Comparison of ENCODE assay signal across 8 mouse cellular contexts in genomic region chr8:84732996-84733395, GRCm38 (mm10). TPM values are rescaled to one million over a fixed set of nuclear protein-coding genes. Genes with fewer than 3 reads are reported as not detected.
A peak's percentile ranks its signal among the peaks of the same experiment; 100 is the strongest.
DNase-seq lines count a peak whose midpoint lies in the region; ATAC-seq and TF ChIP-seq lines count a peak whose summit lies in the region.

No protein-coding gene starts in this region.

- H3K27ac ChIP-seq in liver, embryonic 12.5 days, result peak overlapping the region; percentile 99
- no peak overlapping the region for H3K27ac ChIP-seq in liver, postnatal 0 days (ENCODE audit: low read depth)
- peak overlapping the region; percentile 90 for H3K27ac ChIP-seq in hindbrain, embryonic 13.5 days
- H3K27ac ChIP-seq in midbrain, embryonic 15.5 days, result peak overlapping the region; percentile 76; the same call in 1 of the 2 replicates

- TF ChIP-seq EP300 in liver, postnatal 0 days (IDR thresholded peaks at IDR 0.05; ENCODE audit: low read depth), result no peak

- no peaks in the 10 kb centered on the region for H3K9me3 ChIP-seq in liver, embryonic 12.5 days (replicated peaks)
- H3K9me3 ChIP-seq in liver, postnatal 0 days (ENCODE audit: low read length), result no peaks in the 10 kb centered on the region
- H3K9me3 ChIP-seq in hindbrain, embryonic 13.5 days, result no peaks in the 10 kb centered on the region
- no peaks in the 10 kb centered on the region for H3K9me3 ChIP-seq in midbrain, embryonic 15.5 days

- H3K4me2 ChIP-seq in liver, embryonic 12.5 days, result no peak overlapping the region
- H3K4me2 ChIP-seq in liver, postnatal 0 days (ENCODE audit: low read depth, low read length), result no peak overlapping the region
- no peak overlapping the region for H3K4me2 ChIP-seq in hindbrain, embryonic 13.5 days
- no peak overlapping the region for H3K4me2 ChIP-seq in midbrain, embryonic 15.5 days

- 66% methylated on average over 6 of the region's 6 CpGs for WGBS in liver, embryonic 12.5 days (ENCODE audit: insufficient replicate concordance)
- WGBS in liver, postnatal 0 days (ENCODE audit: insufficient replicate concordance), result 67% methylated on average over 6 of the region's 6 CpGs
- WGBS in hindbrain, embryonic 13.5 days, result 50% methylated on average over 6 of the region's 6 CpGs
- whole genome bisulfite sequencing in midbrain, embryonic 15.5 days, result 54% methylated on average over 6 of the region's 6 CpGs

- no peak overlapping the region for H3K4me3 ChIP-seq in liver, embryonic 12.5 days
- H3K4me3 ChIP-seq in liver, postnatal 0 days (ENCODE audit: low read depth, low read length), result no peak overlapping the region
- H3K4me3 ChIP-seq in hindbrain, embryonic 13.5 days, result no peak overlapping the region
- no peak overlapping the region for H3K4me3 ChIP-seq in midbrain, embryonic 15.5 days

- no peak overlapping the region for H3K9ac ChIP-seq in liver, embryonic 12.5 days
- H3K9ac ChIP-seq in liver, postnatal 0 days (replicated peaks), result no peak overlapping the region
- peak overlapping the region; percentile 39; the same call in 1 of the 2 replicates for H3K9ac ChIP-seq in hindbrain, embryonic 13.5 days
- H3K9ac ChIP-seq in midbrain, embryonic 15.5 days, result no peak overlapping the region

- H3K4me1 ChIP-seq in liver, embryonic 12.5 days, result peaks cover 82% of the 10 kb centered on the region
- H3K4me1 ChIP-seq in liver, postnatal 0 days (ENCODE audit: insufficient read depth), result peaks cover 46% of the 10 kb centered on the region
- peaks cover 90% of the 10 kb centered on the region for H3K4me1 ChIP-seq in hindbrain, embryonic 13.5 days (replicated peaks)
- H3K4me1 ChIP-seq in midbrain, embryonic 15.5 days, result peaks cover 49% of the 10 kb centered on the region

- TF ChIP-seq CTCF in liver, postnatal 0 days (IDR thresholded peaks at IDR 0.05; ENCODE audit: low read depth), result no peak

- ATAC-seq in liver, embryonic 12.5 days, result no peak
- ATAC-seq in liver, postnatal 0 days, result no peak
- ATAC-seq in hindbrain, embryonic 13.5 days (ENCODE audit: low FRiP score), result no peak
- ATAC-seq in midbrain, embryonic 15.5 days (replicated peaks), result no peak

- DNase-seq in gastrocnemius, postnatal 10 days, result peak; percentile 29
- DNase-seq in gastrocnemius, adult 8-10 months (ENCODE audit: low spot score in 2 of 2), result no peak
- DNase-seq in liver, postnatal 0 days, result no peak
- DNase-seq in right cerebral cortex, postnatal 10 days (ENCODE audit: low spot score in 2 of 2), result no peak
- DNase-seq in layer of hippocampus, postnatal 36 days, result no peak

- H3K36me3 ChIP-seq in liver, embryonic 12.5 days, result 0 out of 2 replicates have a peak, but pooled peaks cover 5% of the 10 kb centered on the region
- H3K36me3 ChIP-seq in liver, postnatal 0 days (replicated peaks; ENCODE audit: insufficient read depth, low read length), result no peaks in the 10 kb centered on the region
- no peaks in the 10 kb centered on the region for H3K36me3 ChIP-seq in hindbrain, embryonic 13.5 days
- no peaks in the 10 kb centered on the region for H3K36me3 ChIP-seq in midbrain, embryonic 15.5 days (replicated peaks)

- H3K27me3 ChIP-seq in liver, embryonic 12.5 days (replicated peaks), result peaks cover 34% of the 10 kb centered on the region
- H3K27me3 ChIP-seq in liver, postnatal 0 days (ENCODE audit: insufficient read depth, low read length), result no peaks in the 10 kb centered on the region
- peaks cover 70% of the 10 kb centered on the region for H3K27me3 ChIP-seq in hindbrain, embryonic 13.5 days
- peaks cover 17% of the 10 kb centered on the region; the same call in 1 of the 2 replicates for H3K27me3 ChIP-seq in midbrain, embryonic 15.5 days (replicated peaks)

RNA-seq across cellular contexts. Expression of gene G430095P16Rik, which starts 10.2 kb away (rescaled TPM):
- 1 to 10 TPM; 2.2 to 2.8 TPM for total RNA-seq in gastrocnemius, postnatal 10 days (2021)
- total RNA-seq in gastrocnemius, adult 8-10 months (2022), result under 1 TPM in 3 of 4 experiments, not detected in 1; 0.43 to 0.56 (median 0.48) TPM
- 11.0 and 12.0 TPM in 2 replicates for polyA plus RNA-seq in liver, embryonic 12.5 days (2016; fragmentation: Nextera tagmentation; extraction: Ambion mirVana)
- 4.8 and 6.3 TPM in 2 replicates for polyA plus RNA-seq in liver, postnatal 0 days (2015; fragmentation: Nextera tagmentation; extraction: Ambion mirVana)
- polyA plus RNA-seq in hindbrain, embryonic 13.5 days (2015; fragmentation: Nextera tagmentation; extraction: Ambion mirVana), result 1.0 and 2.3 TPM in 2 replicates
- polyA plus RNA-seq in midbrain, embryonic 15.5 days (2015; fragmentation: Nextera tagmentation; extraction: Ambion mirVana), result 0.97 and 1.8 TPM in 2 replicates
- not detected for total RNA-seq in layer of hippocampus, postnatal 36 days (2021)

RNA-seq across cellular contexts. Expression of gene Lyl1, which starts 31.7 kb away (rescaled TPM):
- total RNA-seq in gastrocnemius, postnatal 10 days (2021), result 1 to 10 TPM; 3.3 to 5.4 TPM
- total RNA-seq in gastrocnemius, adult 8-10 months (2022), result 1 to 10 TPM in 1 of 4 experiments, under 1 TPM in 3; 0.51 to 1.8 (median 0.57) TPM
- 82.3 and 83.1 TPM in 2 replicates for polyA plus RNA-seq in liver, embryonic 12.5 days (2016; fragmentation: Nextera tagmentation; extraction: Ambion mirVana)
- polyA plus RNA-seq in liver, postnatal 0 days (2015; fragmentation: Nextera tagmentation; extraction: Ambion mirVana), result 24.6 and 25.7 TPM in 2 replicates
- polyA plus RNA-seq in hindbrain, embryonic 13.5 days (2015; fragmentation: Nextera tagmentation; extraction: Ambion mirVana), result 3.9 and 4.2 TPM in 2 replicates
- polyA plus RNA-seq in midbrain, embryonic 15.5 days (2015; fragmentation: Nextera tagmentation; extraction: Ambion mirVana), result 3.4 and 4.2 TPM in 2 replicates
- 1 to 10 TPM; 1.2 to 2.0 TPM for total RNA-seq in layer of hippocampus, postnatal 36 days (2021)

RNA-seq across cellular contexts. Expression of gene Nacc1, which starts 45.3 kb away (rescaled TPM):
- total RNA-seq in gastrocnemius, postnatal 10 days (2021), result 10 to 100 TPM; 38.2 to 39.1 TPM
- 10 to 100 TPM; 17.6 to 26.4 (median 20.7) TPM for total RNA-seq in gastrocnemius, adult 8-10 months (2022)
- polyA plus RNA-seq in liver, embryonic 12.5 days (2016; fragmentation: Nextera tagmentation; extraction: Ambion mirVana), result 12.5 and 12.9 TPM in 2 replicates
- 3.3 and 3.6 TPM in 2 replicates for polyA plus RNA-seq in liver, postnatal 0 days (2015; fragmentation: Nextera tagmentation; extraction: Ambion mirVana)
- 13.7 and 14.4 TPM in 2 replicates for polyA plus RNA-seq in hindbrain, embryonic 13.5 days (2015; fragmentation: Nextera tagmentation; extraction: Ambion mirVana)
- polyA plus RNA-seq in midbrain, embryonic 15.5 days (2015; fragmentation: Nextera tagmentation; extraction: Ambion mirVana), result 16.3 and 17.2 TPM in 2 replicates
- 10 to 100 TPM; 85.9 to 92.2 TPM for total RNA-seq in layer of hippocampus, postnatal 36 days (2021)

RNA-seq across cellular contexts. Expression of gene Trmt1, which starts 46.9 kb away (rescaled TPM):
- total RNA-seq in gastrocnemius, postnatal 10 days (2021), result 10 to 100 TPM; 33.7 to 43.9 TPM
- total RNA-seq in gastrocnemius, adult 8-10 months (2022), result 10 to 100 TPM; 44.9 to 73.7 (median 53.5) TPM
- polyA plus RNA-seq in liver, embryonic 12.5 days (2016; fragmentation: Nextera tagmentation; extraction: Ambion mirVana), result 57.3 and 62.0 TPM in 2 replicates
- 21.3 TPM in 2 replicates for polyA plus RNA-seq in liver, postnatal 0 days (2015; fragmentation: Nextera tagmentation; extraction: Ambion mirVana)
- 51.9 and 60.3 TPM in 2 replicates for polyA plus RNA-seq in hindbrain, embryonic 13.5 days (2015; fragmentation: Nextera tagmentation; extraction: Ambion mirVana)
- polyA plus RNA-seq in midbrain, embryonic 15.5 days (2015; fragmentation: Nextera tagmentation; extraction: Ambion mirVana), result 63.3 and 66.7 TPM in 2 replicates
- total RNA-seq in layer of hippocampus, postnatal 36 days (2021), result 100 to 1,000 TPM in 1 of 2 experiments, 10 to 100 TPM in 1; 95.2 to 115 TPM
